In genomic region chr1:46514671-46515070, GRCm38 (mm10) we compare ENCODE assay signal across 4 mouse cellular contexts.
DNase-seq lines count a peak whose midpoint lies in the region.
"Not testable (repeated sequence)": the region's sequence is repeated elsewhere in the genome, so short reads cannot be mapped to it uniquely, and the experiment has no call there.

No protein-coding gene starts in this region.

- not testable (repeated sequence) for H3K36me3 ChIP-seq in ES-E14 (ENCODE audit: control insufficient read depth, insufficient read depth, low read length, poor library complexity, severe bottlenecking)

- not testable (repeated sequence) for H3K4me3 ChIP-seq in ES-E14 (ENCODE audit: insufficient read depth in 1 of 2, low read depth in 1 of 2, low read length in 2 of 2, poor library complexity in 1 of 2, severe bottlenecking in 1 of 2)

- DNase-seq in ES-CJ7 (ENCODE audit: low read depth, low spot score), result peak; percentile 74
- peak; percentile 21 for DNase-seq in ES-E14 (ENCODE audit: low read depth, low spot score)
- peak; percentile 71 for DNase-seq in R1 (ENCODE audit: low read depth, low spot score)
- DNase-seq in ZHBTc4 (ENCODE audit: low read depth, low spot score), result peak; percentile 71

- not testable (repeated sequence) for H3K9ac ChIP-seq in ES-E14 (ENCODE audit: insufficient read depth, low read depth, low read length, poor library complexity, severe bottlenecking)

- H3K27ac ChIP-seq in ES-E14 (ENCODE audit: insufficient read depth, low read depth, low read length, poor library complexity, severe bottlenecking), result not testable (repeated sequence)

- not testable (repeated sequence) for H3K4me1 ChIP-seq in ES-E14 (ENCODE audit: control insufficient read depth in 2 of 2, insufficient read depth in 2 of 2, low read length in 2 of 2, poor library complexity in 1 of 2)

- not testable (repeated sequence) for H3K9me3 ChIP-seq in ES-E14 (ENCODE audit: control insufficient read depth, insufficient read depth, low read depth, low read length)

- in situ Hi-C loops in ES-E14 (cut with MboI; ENCODE audit: low sequenced_read_pairs in 2 of 2, unreplicated experiment in 2 of 2), result not testable (repeated sequence)

Comparison
In these comparisons a context has a peak if more than half of its experiments do, and no peak if none do; other contexts are left out.
1. DNase-seq: peak in every context shown above with its lines; median percentile 74 in ES-CJ7; 71 in R1; 71 in ZHBTc4; 21 in ES-E14.